Mouse (Mus musculus): ENCODE measurements at regions not wholly inside any gene's neighbourhood (a gene's known extent, or its start where the extent isn't known, plus 50 kb on each side); places are given as distances from the start of the nearest gene placed in this dataset.

DNA sequence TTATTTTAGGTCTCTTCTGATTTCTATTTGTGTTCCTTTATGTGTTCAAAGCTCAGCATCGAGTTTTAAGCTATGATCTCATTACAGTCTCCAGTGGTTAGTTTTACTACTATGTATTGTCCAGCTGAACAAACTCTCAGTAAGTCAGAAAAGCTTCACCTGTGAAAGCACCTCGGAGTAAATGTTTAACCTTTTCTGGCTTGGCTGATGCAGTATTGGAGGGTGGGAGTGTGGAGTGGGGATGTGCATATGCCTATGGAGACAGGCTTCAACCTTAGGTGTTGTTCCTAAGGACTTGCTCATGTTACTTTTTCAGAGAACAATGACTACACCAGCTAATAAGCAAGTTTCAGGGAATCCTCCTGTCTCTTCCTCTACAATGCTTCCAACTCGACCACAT, 67.6 kb upstream of the Gm10295 start:
- TF ChIP-seq POLR2A (IDR thresholded peaks at IDR 0.05; ENCODE audit: insufficient read length, low read depth) (no peak), MYOD1 (IDR thresholded peaks at IDR 0.05; ENCODE audit: control insufficient read depth in 1 of 3, insufficient read length in 2 of 3, low read depth in 2 of 3) (no peak), USF1 (IDR thresholded peaks at IDR 0.05; ENCODE audit: low read depth) (no peak), TCF3 (IDR thresholded peaks at IDR 0.05; ENCODE audit: insufficient read length, low read depth) (no peak), E2F4 (IDR thresholded peaks at IDR 0.05; ENCODE audit: insufficient read depth) (no peak)

Measured in myocyte (in vitro differentiated cells).